Mouse (Mus musculus) heart, embryonic 14.5 days (tissue): Measurements from ENCODE around the gene Robo4. TPM values are rescaled to one million over a fixed set of nuclear protein-coding genes. Genes with fewer than 3 reads are reported as not detected.

Experiments
- ATAC-seq: fragments of 200-750 bp; cut with Nextera tagmentation; 2 replicates; pipeline ENCODE4 v1.8.0; 2017; ENCODE audit warnings: low read depth, moderate TSS enrichment; ENCODE audit not compliant: insufficient number of reproducible peaks, insufficient read depth, low FRiP score
- H3K27ac ChIP-seq, 2 experiments: fragments of 200-500 bp in 1 of 2; fragments of 300-500 bp in 1 of 2; sonication (generic) in 1 of 2; replicated peaks in 1 of 2; 2 replicates each; pipeline ENCODE4 v1.5.1; 2012 to 2014; ENCODE audit warnings: low read depth in 2 of 2, low read length in 2 of 2, control low read depth in 1 of 2, mild to moderate bottlenecking in 1 of 2, mixed read lengths in 1 of 2; ENCODE audit not compliant: control insufficient read depth in 1 of 2, insufficient read depth in 1 of 2
- H3K27me3 ChIP-seq: fragments of 300-500 bp; sonication (generic); 2 replicates; pipeline ENCODE4 v1.6.1; 2014; ENCODE audit warnings: mild to moderate bottlenecking, low read length, control low read depth; ENCODE audit not compliant: control insufficient read depth, insufficient read depth
- H3K36me3 ChIP-seq: fragments of 300-500 bp; sonication (generic); 2 replicates; pipeline ENCODE4 v1.6.1; 2014; ENCODE audit warnings: mild to moderate bottlenecking, control low read depth, low read length, mixed read lengths; ENCODE audit not compliant: control insufficient read depth, insufficient read depth
- H3K4me1 ChIP-seq, 2 experiments: fragments of 200-500 bp in 1 of 2; fragments of 300-500 bp in 1 of 2; sonication (generic) in 1 of 2; 2 replicates each; pipeline ENCODE4 v1.6.1; 2012 to 2014; ENCODE audit warnings: low read length in 2 of 2, control low read depth in 1 of 2, mixed read lengths in 1 of 2; ENCODE audit not compliant: control insufficient read depth in 2 of 2, insufficient read depth in 2 of 2
- H3K4me2 ChIP-seq: fragments of 300-500 bp; sonication (generic); 2 replicates; pipeline ENCODE4 v1.6.1; 2014; ENCODE audit warnings: mild to moderate bottlenecking, low read length
- H3K4me3 ChIP-seq, 2 experiments: fragments of 200-500 bp in 1 of 2; fragments of 300-500 bp in 1 of 2; sonication (generic) in 1 of 2; 2 replicates each; pipeline ENCODE4 v1.5.1; 2012 to 2014; ENCODE audit warnings: low read length in 2 of 2, mild to moderate bottlenecking in 2 of 2, control low read depth in 1 of 2, low read depth in 1 of 2, moderate library complexity in 1 of 2; ENCODE audit not compliant: control insufficient read depth in 1 of 2, insufficient read depth in 1 of 2
- H3K9ac ChIP-seq: fragments of 300-500 bp; sonication (generic); 2 replicates; pipeline ENCODE4 v1.6.1; 2014; ENCODE audit warnings: mild to moderate bottlenecking, low read length
- H3K9me3 ChIP-seq: fragments of 300-500 bp; sonication (generic); 2 replicates; pipeline ENCODE4 v1.6.1; 2016; ENCODE audit warnings: low read length, control low read depth; ENCODE audit not compliant: control insufficient read depth
- WGBS: fragments of 180-500 bp; shearing (Covaris S2); extraction: QIAGEN DNeasy Blood & Tissue Kit; methylation state at CpG from one replicate; pipeline ENCODE4 v1.1.7; 2014; 5-methylcytosine and 5-hydroxymethylcytosine counted together
- polyA plus RNA-seq: library from polyadenylated mRNA; unstranded; fragments of >200 nt; fragmentation: Nextera tagmentation; extraction: Ambion mirVana; gene quantifications from 2 replicates; pipeline ENCODE4 v1.2.1, GENCODE M21; 2014

Gene Robo4
- polyA plus RNA-seq, 1 experiment from 2014 or later, result 11.3 TPM

- Histone ChIP-seq H3K27ac (no peak overlapping the region), H3K36me3 (no peaks in the 10 kb centered on the region), H3K4me3 (no peak overlapping the region), H3K4me2 (no peak overlapping the region), H3K9me3 (no peaks in the 10 kb centered on the region), H3K27me3 (no peaks in the 10 kb centered on the region), H3K9ac (no peak overlapping the region), H3K4me1 (peaks cover 4 to 5% of the 10 kb centered on the region in 2 experiments)
- WGBS, result 70% methylated on average over 3 of the region's 3 CpGs
- ATAC-seq, result no peak
Observed at GRCm38 (mm10) chr9:37364392-37364791, 37.3 kb upstream of the Robo4 start.

GRCm38 (mm10) chr9:37365706-37366105, 36.0 kb upstream of the Robo4 start:
- H3K36me3 ChIP-seq, result no peaks in the 10 kb centered on the region
- H3K4me2 ChIP-seq, result no peak overlapping the region
- no peak overlapping the region for H3K4me3 ChIP-seq
- no peaks in the 10 kb centered on the region for H3K9me3 ChIP-seq
- no peak overlapping the region for H3K9ac ChIP-seq
- H3K27me3 ChIP-seq, result no peaks in the 10 kb centered on the region
- whole genome bisulfite sequencing, result 45% methylated on average over 5 of the region's 5 CpGs
- no peak for ATAC-seq
- H3K27ac ChIP-seq, result no peak overlapping the region
- no peaks in the 10 kb centered on the region; a peak in 2 of 4 replicates for H3K4me1 ChIP-seq

GRCm38 (mm10) chr9:37367301-37368080, 34.2 kb upstream of the Robo4 start, which contains the start of gene Hepacam:
Gene Hepacam, plus strand, starts transcription at chr9:37367351.
- Histone ChIP-seq H3K27ac (no peak within 1 kb of the TSS), H3K36me3 (no peaks in the 10 kb centered on the region), H3K4me1 (no peaks in the 10 kb centered on the region; a peak in 2 of 4 replicates), H3K4me2 (no peak within 1 kb of the TSS), H3K4me3 (no peak within 1 kb of the TSS), H3K27me3 (no peaks in the 10 kb centered on the region), H3K9me3 (no peaks in the 10 kb centered on the region), H3K9ac (no peak within 1 kb of the TSS)
- no peak for ATAC-seq
- WGBS, result 81% methylated on average over 17 of the region's 17 CpGs

- H3K9ac ChIP-seq, result no peak overlapping the region
- H3K27me3 ChIP-seq, result no peaks in the 10 kb centered on the region
- no peak overlapping the region for H3K4me2 ChIP-seq
- no peak overlapping the region; a peak in 1 of 4 replicates for H3K27ac ChIP-seq
- no peak for ATAC-seq
- 62% methylated on average over 11 of the region's 11 CpGs for WGBS
- no peak overlapping the region for H3K4me3 ChIP-seq
- H3K9me3 ChIP-seq, result no peaks in the 10 kb centered on the region
- H3K36me3 ChIP-seq, result no peaks in the 10 kb centered on the region
- H3K4me1 ChIP-seq, result no peaks in the 10 kb centered on the region; a peak in 2 of 4 replicates
Observed at GRCm38 (mm10) chr9:37368081-37368830, 33.4 kb upstream of the Robo4 start.

- Histone ChIP-seq H3K4me2 (no peak overlapping the region), H3K9me3 (no peaks in the 10 kb centered on the region), H3K4me3 (no peak overlapping the region), H3K9ac (no peak overlapping the region), H3K4me1 (no peaks in the 10 kb centered on the region; a peak in 2 of 4 replicates), H3K27ac (no peak overlapping the region; a peak in 1 of 4 replicates), H3K27me3 (no peaks in the 10 kb centered on the region), H3K36me3 (no peaks in the 10 kb centered on the region)
- no peak for ATAC-seq
- 53% methylated on average over 8 of the region's 8 CpGs for WGBS
Observed at GRCm38 (mm10) chr9:37368860-37369259, 32.8 kb upstream of the Robo4 start.

- H3K36me3 ChIP-seq, result no peaks in the 10 kb centered on the region
- no peaks in the 10 kb centered on the region for H3K27me3 ChIP-seq
- no peak overlapping the region for H3K9ac ChIP-seq
- no peaks in the 10 kb centered on the region for H3K9me3 ChIP-seq
- H3K4me3 ChIP-seq, result no peak overlapping the region
- no peaks in the 10 kb centered on the region; a peak in 2 of 4 replicates for H3K4me1 ChIP-seq
- WGBS, result 86% methylated on average over 7 of the region's 7 CpGs
- H3K4me2 ChIP-seq, result no peak overlapping the region
- no peak for ATAC-seq
- no peak overlapping the region for H3K27ac ChIP-seq
Observed at GRCm38 (mm10) chr9:37371232-37371801, 30.4 kb upstream of the Robo4 start.

- Histone ChIP-seq H3K4me3 (no peak overlapping the region), H3K9ac (no peak overlapping the region), H3K27me3 (no peaks in the 10 kb centered on the region), H3K4me2 (no peak overlapping the region), H3K36me3 (no peaks in the 10 kb centered on the region), H3K27ac (no peak overlapping the region), H3K9me3 (no peaks in the 10 kb centered on the region), H3K4me1 (no peaks in the 10 kb centered on the region)
- WGBS, result 85% methylated on average over 5 of the region's 5 CpGs
- no peak for ATAC-seq
Observed at GRCm38 (mm10) chr9:37375718-37376117, 26.0 kb upstream of the Robo4 start.
